Mouse (Mus musculus) ES-E14 (cell line): ENCODE measurements at regions not wholly inside any gene's neighbourhood (a gene's known extent, or its start where the extent isn't known, plus 50 kb on each side); places are given as distances from the start of the nearest gene placed in this dataset.

Source experiments
- CHD2 ChIP-seq: IDR thresholded peaks from 2 replicates; pipeline ENCODE4 v1.6.1; 2014; ENCODE audit warnings: mild to moderate bottlenecking, low read depth, low read length, inconsistent platforms
- ZC3H11A ChIP-seq: IDR thresholded peaks from 2 replicates; pipeline ENCODE4 v1.6.1; 2012; ENCODE audit warnings: low read depth, mild to moderate bottlenecking, inconsistent platforms, low read length, borderline replicate concordance

GRCm38 (mm10) chr2:116996302-116996701 is 117.8 kb downstream of the Tmco5 start:
- no peak for TF ChIP-seq CHD2
- no peak for TF ChIP-seq ZC3H11A
